Mouse (Mus musculus) inflammation-experienced regulatory T-cells, adult 6 months (primary cell): ENCODE data around the gene Tas2r135. TPM values are rescaled to one million over a fixed set of nuclear protein-coding genes. Genes with fewer than 3 reads are reported as not detected.

Experiments
- ATAC-seq: one replicate; pipeline ENCODE4 v1.8.0; 2017
- polyA plus RNA-seq, 3 experiments: library from polyadenylated mRNA; unstranded; fragments of 100-300 nt; shearing (Covaris generic); gene quantifications; one replicate each; pipeline ENCODE4 v1.2.1; 2017

Gene Tas2r135
- polyA plus RNA-seq, 3 experiments from 2014 or later = not detected

DNA sequence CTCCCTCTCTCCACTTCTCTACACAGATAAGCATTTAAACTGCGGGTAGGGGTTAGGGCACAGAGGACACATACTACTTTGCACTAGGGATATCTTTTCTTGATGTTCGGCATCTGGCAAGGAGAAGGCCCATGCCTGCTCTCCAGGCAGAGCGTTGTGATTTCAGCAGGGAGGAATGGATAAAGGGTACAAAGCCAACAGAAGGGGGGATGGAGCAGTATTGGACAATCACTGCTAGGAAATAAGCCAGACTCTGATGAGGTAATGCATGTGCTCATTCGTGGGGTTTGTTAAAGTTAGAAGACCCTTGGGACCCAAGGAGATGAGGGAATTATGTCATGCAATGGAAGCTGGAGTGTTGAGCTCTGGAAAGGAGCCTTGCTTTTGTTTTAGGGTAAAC, 30.5 kb upstream of the Tas2r135 start:
- no peak for ATAC-seq

DNA sequence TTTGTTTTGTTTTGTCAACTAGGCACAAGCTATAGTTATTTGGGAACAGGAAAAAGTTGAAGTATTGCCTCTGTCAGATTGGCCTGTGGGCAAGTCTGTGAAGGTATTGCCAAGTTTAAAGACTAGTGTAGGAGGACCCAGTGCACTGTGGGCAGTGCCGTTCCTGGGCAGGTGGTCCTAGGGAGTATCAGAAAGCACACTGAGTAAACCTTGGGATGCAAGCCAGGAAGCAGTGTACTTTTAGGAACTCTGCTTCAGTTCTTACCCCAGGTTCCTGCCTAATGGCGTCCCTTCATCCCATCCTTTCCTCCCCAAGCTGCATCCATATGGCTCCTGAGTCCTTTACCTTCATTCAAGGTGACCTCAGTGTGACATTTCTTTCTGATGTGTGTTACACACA, 30.1 kb upstream of the Tas2r135 start:
- ATAC-seq = no peak

DNA sequence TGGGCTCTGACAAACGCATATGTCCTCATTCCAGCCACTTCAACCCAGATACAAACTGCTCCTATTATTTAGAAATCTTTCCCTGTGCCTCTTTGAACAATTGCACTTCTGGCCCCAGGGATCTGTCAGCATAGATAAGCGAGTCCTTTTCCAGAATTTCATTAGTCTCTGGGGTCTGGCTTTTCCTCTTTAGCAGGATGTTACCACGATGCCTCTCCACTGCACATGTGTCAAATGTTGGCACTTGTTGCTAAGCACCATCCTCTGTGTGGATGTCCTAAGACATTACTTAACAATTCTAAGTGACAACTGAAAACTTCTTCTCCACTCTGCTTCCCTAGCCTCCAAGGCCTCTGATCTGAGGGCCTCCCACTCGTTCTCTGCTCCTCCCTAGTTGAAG, 29.2 kb upstream of the Tas2r135 start:
- no peak for ATAC-seq

DNA sequence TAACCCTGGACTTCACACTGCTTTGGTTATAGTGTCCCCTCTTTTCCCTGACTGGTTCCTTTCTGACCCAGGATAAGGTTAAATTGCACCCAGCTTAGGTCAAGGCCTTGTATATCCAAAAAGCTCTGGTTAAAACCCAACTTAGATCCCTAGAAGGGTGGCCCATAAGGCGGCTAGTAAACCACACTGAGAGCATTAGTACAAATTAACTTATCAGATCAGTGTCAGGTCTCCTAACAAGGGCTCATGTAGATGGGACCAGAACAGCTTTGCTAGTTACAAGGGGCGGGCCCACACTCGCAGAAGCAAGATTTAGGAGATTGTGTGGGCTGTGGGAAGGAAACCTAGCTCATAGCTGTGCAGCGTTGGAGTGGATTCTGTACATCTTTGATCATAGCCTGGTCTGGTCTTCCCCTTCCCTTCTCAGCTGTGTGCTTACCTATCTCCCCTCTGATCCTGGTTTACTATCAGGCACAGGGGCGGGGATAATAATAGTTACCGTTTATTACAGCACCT, 28.7 kb upstream of the Tas2r135 start:
- ATAC-seq = peak; percentile 20

DNA sequence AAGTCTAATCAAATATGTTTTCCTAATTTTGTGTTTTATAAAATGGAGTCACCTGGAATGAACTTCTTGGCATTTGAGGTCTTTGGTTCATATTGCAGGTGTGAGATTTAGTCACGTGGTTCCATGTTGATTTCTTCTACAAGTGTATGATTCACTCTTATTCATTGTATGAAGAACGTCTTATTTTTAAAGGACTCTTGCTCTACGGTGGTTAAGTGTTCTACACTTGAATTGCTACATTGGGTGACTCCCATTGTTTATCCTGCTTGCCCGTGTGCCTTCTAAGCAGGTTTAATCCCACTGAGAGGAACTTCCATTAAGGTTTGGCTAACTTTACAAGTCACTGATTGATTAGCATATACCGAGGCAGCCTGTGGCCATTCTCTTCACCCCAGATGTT, 28.0 kb upstream of the Tas2r135 start:
- ATAC-seq = no peak

DNA sequence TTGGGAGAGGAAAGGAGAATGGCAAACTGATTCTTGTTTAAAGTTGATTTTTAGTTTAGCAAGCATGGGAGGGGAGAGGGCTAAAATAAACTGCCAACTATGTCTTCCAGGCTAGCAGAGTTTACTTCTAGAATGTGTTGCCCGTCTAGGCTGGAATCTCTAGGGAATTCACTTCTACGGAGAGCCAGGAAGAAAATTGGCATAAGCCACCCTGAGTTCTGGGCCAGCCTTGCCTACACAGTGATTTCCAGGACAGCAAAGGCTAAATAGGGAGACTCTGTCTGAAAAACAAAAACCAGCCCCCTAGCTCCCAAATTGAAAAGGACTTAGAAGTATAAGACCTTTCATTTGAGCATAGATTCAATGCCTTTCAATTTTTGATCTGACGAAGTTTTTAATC, 25.7 kb upstream of the Tas2r135 start:
- ATAC-seq = no peak

DNA sequence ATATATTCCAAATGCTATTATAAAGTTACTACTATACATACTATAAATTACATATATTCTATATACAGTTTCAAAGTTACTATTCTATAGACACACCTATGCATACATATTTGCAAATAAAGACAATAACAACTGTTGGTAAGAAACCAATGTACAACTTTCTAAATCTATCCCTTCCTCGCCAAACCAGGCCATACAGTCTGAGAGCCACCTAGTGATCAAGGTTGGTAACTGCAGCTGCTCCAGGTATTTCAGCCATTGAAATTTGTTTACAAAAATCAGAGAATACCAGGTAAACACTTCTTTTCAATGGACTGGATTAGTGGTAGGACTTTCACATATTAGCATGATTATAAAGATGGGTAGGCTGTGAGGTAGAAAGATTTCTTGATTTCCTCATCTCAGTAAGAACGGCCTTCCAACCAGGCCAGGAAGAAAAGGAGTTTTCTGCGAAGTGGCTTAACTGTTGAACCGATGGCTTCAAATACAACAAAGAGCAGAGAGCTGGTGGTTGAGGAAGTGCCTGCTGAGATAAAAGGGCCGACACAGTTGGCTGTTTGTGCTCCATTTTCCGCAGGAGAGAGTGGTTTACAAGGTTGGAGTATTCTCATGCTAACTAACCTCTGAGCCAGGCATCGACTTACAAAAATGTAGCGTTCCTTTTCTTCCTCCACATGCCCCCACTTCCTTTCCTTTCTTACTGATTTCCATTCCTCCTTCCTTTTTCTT, 24.7 kb upstream of the Tas2r135 start:
- ATAC-seq = peak; percentile 49

DNA sequence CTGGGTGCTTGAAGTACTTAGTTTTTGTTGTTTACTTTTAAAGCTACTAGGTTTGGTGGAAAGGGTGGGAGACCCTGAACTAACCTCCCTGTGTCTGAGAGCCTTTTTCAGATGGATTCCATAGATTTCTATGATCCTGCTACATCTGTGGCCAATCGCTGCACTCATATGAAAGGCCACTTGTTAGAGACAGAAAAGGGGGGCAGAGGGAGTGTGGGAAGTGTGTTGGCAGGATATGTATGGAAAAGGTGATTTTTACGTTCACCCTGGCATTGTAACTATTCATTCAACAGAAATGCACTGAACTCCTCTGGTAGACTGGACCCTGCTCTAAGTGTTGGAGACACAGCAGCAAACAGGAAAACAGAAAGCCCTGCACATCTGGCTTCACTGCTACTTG, 24.0 kb upstream of the Tas2r135 start:
- ATAC-seq = no peak

DNA sequence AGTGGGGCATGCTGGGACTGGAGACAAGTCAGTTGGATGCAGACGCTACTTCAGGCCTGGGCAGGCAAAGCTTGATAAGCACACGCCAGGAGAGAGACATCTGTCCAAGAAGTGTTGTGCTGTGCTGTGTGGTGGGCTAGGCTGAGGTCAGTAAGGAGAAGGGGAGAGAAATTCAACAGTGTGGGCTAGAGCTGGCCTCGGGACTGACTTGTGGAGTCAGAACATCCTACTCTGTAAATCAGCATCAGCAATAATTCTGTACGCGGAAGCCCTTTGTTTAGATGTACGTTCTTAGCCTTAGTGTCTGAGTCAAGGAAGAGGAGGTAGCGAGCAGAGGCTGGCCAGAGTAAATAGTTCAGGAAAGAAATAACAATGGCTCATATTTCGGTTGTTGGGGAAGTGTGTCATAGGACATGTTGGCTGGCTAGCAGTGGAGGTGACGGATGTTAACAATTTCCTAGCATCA, 23.3 kb upstream of the Tas2r135 start:
- no peak for ATAC-seq

DNA sequence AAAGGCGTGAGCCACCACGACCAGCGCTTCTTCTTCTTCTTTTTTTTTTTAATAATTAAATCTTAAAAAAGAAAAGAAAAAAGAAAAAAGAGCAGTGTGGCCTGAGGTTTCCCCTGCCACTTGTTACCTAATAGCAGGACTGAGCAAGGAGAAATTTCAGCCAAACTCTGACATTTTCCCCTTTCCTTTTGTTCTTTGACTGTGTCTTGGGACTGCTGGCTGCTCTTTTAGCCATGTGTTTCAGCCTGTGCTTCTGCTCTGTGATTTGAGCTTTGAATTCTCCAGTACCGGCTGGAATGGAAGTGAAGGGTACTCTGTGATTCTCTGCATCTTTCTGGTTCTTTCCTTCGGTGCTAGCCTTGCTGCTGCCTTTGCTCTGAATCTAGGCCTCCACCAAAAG, 21.9 kb upstream of the Tas2r135 start:
- ATAC-seq = no peak

DNA sequence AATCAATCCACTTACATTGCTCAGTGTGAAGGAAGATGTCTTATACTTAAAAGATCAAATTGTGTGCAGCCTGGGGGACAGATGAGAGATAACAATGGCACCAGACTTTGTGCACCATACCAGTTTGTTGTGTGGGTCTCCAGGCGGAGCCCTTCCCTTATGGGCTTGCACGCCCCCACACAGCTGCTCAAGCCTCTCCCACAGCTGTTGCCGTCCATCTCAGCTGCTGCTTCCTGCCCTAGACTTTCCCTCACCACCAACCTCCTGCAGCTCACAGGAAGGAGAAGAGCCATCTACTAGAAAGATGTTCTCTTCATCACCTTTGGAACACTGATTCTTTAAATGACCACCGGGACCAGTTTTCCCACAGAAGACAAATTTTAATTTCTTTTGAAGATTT, 19.6 kb upstream of the Tas2r135 start:
- no peak for ATAC-seq

DNA sequence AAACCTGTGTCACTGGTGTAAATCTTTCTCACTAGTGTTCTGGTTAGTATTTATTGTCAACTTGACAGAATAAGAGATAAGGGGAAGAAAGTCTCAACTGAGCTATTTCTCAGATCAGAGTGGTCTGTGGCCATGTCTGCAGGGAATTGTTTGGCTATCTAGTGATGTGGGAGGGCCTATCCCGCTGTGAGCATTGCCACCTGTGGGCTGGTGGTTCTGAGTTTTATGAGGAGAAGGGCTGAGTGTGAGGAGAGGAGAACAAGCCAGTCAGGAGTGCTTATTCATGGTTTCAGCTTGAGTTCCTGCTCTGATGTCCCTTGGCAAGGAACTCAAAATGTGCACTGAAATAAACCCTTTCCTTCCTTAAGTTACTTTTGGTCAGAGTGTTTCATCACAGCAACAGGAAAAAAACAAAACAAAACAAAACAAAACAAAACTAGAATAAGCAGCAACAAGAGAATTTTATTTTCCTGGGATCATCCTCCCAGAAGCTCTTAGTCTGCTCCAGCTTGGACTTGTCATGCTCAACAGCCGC, 13.4 kb upstream of the Tas2r135 start:
- ATAC-seq = no peak

DNA sequence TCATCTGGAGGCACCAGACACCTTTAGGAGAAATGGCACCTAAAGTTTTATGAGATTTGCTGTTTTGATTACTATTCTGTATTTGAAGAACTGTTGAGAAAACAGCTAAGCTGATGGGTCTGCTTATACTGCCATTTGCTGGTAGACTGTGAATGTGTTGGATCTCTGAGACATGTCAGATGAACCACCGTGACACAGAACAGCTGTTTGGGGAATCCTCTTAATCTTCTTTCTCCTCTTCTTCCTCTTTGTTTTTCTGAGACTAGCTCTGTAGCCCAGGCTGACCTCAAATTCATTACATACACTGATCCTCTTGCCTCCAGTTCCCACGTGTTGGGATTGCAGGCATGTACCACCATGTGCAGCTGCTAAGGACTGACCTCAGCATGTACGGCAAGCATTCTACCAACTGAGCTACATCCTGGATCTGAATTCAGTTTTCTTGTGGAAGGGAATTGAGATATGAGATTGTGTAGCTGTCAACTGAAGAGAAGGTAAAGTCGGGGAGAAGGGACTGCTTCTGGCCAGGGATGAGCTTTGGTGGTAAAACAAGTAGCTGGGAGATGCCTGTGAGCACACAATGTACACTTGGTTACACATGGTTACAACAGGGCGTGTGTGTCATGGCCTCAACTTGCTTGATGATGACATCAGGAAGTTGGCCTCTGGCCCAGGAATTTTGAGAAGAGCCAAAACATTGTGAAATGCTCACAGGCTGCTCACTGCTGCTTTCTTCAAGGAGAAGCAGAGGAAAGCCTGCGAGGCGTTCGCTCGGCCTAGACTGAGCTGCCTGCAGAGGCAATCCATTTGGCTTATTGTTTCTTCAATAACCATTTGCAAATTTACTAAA, 9.0 kb upstream of the Tas2r135 start:
- ATAC-seq = no peak

DNA sequence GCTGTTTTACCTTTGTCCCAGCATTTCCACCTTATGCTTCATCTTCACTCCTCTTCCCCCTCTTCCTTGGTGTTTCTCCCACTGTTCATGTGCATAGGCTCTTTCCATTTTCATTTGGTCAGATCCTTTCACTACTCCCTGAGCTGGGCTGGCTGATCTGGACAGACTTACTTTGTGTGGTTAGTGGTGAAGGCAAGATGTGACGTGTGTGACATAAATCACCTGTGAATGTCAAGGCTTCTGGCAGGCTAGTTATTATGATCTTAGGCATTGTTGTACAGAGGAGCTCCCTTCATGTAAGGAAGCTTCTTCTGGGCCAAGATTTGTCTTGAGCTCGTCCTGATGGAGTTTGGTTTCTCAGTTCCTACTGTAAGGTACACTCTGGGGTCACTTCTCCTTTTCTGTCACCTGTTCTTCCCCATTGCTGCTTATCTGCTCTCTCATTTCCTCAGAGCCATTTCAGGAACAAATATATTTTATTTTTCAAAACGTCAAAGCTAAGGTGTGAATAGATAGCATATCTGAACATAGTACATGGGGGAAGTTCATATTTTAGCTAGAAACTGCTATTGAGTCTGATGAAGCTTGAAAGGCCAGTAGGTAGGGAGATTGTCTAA, 8.1 kb upstream of the Tas2r135 start:
- no peak for ATAC-seq

DNA sequence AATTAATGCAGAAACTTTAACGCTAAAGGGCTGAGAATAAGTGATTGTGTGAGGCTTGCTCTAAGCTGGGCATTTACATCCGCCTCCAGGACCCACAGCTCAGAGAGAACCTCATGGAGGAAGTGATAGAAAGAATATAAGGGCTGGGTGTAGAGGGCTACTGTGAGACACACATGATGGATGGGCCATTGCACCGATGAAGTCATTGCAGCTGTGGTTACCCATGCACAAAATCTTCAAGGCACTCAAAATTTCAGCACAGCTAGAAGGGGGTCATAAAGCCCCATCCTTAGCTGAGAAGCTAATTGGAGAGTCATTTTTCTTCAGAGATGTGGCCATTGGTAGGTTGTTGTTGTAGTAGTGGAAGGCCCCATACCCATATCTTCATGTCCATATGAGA, 6.9 kb upstream of the Tas2r135 start:
- ATAC-seq = no peak

DNA sequence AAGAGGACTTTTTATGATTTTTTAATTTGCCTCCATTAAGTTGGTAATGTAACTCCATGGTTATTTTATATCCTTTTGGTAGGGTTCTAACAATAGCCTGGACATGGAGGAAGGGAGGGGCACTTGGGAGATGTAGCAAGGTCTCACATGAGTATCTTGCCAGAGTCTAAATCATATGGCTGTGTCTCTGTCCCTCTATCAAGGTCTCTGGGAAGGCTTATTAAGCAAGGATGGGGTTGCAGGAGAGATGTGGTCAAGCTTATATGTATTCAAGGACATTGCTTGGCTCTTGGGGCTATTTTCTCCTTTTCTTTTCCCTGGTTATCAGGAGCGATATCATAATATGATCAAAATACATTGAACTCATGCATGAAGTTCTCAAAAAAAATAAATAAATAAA, 6.2 kb upstream of the Tas2r135 start:
- ATAC-seq = no peak

DNA sequence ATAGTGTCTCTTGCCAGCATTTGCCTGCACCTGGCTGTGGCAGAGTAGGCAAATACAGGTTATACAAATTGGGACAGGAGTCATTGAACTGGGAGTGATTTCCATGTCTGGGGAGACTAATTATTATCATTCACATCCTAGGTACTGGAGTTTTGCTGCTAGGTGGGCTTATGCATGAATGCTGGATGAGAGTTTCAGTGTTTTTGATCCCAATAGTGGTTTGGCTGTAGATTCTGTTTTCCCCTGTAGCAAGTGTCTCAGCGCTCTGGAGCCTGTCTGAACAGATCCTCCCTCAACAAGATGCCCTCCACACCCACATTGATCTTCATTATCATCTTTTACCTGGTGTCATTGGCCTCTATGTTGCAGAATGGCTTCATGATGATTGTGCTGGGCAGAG, 5.3 kb upstream of the Tas2r135 start, which contains the start of gene Tas2r143:
Gene Tas2r143 (plus strand): TSS at position 301 of the 400 bp plus-strand sequence.
- ATAC-seq = no peak

DNA sequence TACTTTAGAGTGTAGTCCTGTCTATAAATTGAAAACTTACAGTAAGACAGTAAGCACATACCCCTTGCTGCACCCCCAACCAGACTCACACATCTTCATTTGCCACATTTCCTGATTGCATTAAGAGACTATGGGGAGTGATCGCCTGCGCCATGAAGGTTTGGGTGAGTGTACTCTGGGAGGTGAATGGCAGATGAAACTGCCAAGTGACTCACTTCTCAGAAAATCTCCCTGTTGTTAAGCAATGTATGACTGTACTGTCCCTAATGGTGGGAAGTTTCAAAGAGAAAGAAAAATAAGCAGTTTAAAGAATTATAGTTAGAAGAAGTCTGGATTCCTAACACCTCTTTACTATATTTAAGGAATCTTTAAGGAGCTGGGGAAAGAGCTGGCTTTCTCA, 14.2 kb downstream of the Tas2r135 start:
- no peak for ATAC-seq

DNA sequence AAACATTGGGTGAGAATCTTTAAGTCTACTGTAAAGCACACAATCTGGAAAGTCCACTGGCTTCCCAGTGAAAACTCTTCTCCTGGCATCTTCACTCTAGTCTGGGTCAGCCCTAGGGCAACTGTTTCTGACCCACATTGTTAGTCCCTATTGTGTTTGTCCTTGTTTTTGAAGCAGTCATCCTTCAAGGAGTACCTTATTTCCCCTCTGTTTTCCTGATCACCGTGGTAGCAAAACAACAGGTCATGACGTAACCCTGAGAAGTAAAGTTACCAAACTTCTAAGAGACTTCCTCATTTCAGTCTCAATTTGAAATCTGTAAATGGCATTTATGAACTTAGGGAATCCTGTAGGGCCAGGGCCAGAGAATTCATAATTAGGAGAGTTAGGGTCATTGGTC, 16.2 kb downstream of the Tas2r135 start:
- no peak for ATAC-seq

DNA sequence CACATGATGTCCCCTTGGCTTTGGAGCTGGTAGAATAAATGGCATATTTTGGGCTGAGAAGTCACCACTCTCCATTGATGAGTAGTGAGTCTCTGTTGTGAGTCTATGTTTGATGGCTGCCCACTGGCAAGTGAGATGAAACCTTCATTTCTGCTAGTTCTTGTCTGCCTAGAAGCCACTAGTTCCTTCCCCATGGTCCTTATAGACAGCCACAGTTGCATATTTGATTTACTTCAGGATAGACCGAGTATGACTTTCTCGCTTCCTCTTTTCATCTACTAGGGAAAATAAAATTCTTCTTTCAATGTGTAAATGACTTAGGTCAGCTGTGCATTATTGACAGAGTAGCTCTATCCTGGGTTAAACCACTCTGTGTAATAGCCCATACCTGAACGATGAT, 19.2 kb downstream of the Tas2r135 start:
- no peak for ATAC-seq

DNA sequence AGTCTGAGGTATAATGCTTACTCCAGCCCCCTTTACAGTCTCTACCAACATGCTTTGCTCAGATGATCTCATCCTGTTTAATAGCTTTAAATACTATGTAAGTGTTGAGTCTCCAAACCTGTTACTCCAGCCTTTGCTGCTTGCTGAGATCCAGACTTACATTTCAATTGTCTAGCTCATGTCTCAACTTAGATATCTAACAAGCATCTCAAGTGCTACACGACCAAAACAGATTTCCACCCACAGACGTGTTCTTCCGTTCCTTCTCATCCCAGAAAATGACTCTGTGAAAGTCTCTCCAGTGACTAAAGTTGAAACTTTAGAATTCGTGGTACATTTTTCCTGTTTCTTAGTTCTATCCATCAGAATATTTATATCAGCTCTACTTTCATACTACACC, 21.1 kb downstream of the Tas2r135 start:
- ATAC-seq = no peak

DNA sequence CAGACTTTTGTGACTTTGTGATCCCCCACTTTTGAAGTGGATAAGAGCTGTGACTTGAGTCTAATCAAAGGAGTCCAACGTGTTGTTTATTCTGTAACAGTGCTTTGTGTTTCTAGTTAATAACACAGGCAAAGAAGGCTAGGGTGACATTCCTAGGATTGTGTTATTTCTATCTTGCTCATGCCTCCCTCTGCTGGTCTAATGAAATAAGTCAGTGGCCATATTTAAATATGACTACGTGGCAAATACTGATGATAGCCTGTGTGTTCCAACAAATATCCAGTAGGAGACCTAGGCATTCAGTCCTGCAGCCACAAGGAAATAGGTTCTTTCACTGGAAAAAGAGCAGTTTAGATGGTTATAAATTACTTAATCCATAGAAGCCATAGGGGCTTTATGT, 28.3 kb downstream of the Tas2r135 start:
- ATAC-seq = no peak

DNA sequence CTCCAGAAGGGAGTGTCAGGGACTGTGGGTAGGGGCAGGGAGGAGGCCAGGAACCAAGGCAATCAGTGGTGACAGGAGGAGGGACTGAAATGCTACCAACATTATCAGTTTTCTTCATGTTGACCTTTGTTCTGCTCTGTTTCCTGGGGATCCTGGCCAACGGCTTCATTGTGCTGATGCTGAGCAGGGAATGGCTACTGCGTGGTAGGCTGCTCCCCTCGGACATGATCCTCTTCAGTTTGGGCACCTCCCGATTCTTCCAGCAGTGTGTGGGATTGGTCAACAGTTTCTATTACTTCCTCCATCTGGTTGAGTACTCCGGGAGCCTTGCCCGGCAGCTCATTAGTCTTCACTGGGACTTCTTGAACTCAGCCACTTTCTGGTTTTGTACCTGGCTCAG, 29.2 kb downstream of the Tas2r135 start, which contains the start of gene Tas2r126:
Gene Tas2r126 (plus strand): TSS at position 90 of the 400 bp plus-strand sequence.
- no peak for ATAC-seq
